Mouse (Mus musculus): Measurements from ENCODE around the gene Ankzf1.

GRCm38 (mm10) chr1:75147411-75148135 is 44.4 kb upstream of the Ankzf1 start:
- TF ChIP-seq CTCF (IDR thresholded peaks at IDR 0.05; ENCODE audit: low read depth, low read length) (no peak), EP300 (IDR thresholded peaks at IDR 0.05; ENCODE audit: insufficient read depth, low read depth, low read length) (no peak), POLR2A (IDR thresholded peaks at IDR 0.05; ENCODE audit: insufficient read depth, low read length) (no peak)
